Mouse (Mus musculus): ENCODE results near the gene Gpr173.

Gpr173 gene

GRCm38 (mm10) chrX:152320535-152320934 lies 48.0 kb downstream of the Gpr173 start:
- in situ Hi-C loops (cut with MboI; ENCODE audit: low pct_unique_long_range_greater_than_20kb in 1 of 2, low sequenced_read_pairs in 2 of 2, unreplicated experiment in 1 of 2), result no loop called here

- in situ Hi-C loops (cut with MboI; ENCODE audit: low pct_unique_long_range_greater_than_20kb in 1 of 2, low sequenced_read_pairs in 2 of 2, unreplicated experiment in 1 of 2), result loop anchor here (5.0 to 10.0 kb wide), 2 partner anchors 63 to 66 kb away; no protein-coding TSS in a partner anchor
Observed at GRCm38 (mm10) chrX:152307942-152308341, 60.6 kb downstream of the Gpr173 start.

GRCm38 (mm10) chrX:152307371-152307770 lies 61.1 kb downstream of the Gpr173 start:
- in situ Hi-C loops (cut with MboI; ENCODE audit: low pct_unique_long_range_greater_than_20kb in 1 of 2, low sequenced_read_pairs in 2 of 2, unreplicated experiment in 1 of 2), result loop anchor here (5.0 to 10.0 kb wide), 2 partner anchors 63 to 65 kb away; no protein-coding TSS in a partner anchor

GRCm38 (mm10) chrX:152306224-152306623 lies 62.3 kb downstream of the Gpr173 start:
- in situ Hi-C loops (cut with MboI; ENCODE audit: low pct_unique_long_range_greater_than_20kb in 1 of 2, low sequenced_read_pairs in 2 of 2, unreplicated experiment in 1 of 2), result loop anchor here (5.0 to 10.0 kb wide), 2 partner anchors 61 to 64 kb away; no protein-coding TSS in a partner anchor

Data from mouse embryonic stem cell (cell line).